ENCODE assay signal across 16 mouse cellular contexts in the genomic region with DNA sequence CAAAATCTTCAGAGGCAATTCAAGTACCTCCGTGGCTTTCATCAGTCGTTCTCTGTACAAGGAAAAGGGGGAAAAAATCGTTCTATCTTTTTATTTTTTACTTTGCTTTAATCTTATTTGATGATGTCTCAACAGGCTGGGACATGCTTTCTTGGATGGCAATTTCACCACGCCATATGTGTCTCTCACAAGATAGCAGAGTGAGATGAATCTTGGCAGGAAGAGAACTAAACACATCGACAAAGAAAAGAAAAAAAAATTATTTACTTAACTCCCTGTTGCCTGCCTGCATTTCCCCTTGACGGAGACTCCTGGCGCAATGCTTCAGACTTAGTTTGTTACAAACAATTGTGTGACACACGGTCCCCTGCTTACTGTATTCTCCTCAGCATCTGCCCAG.
DNase-seq lines count a peak whose midpoint lies in the region; ATAC-seq and TF ChIP-seq lines count a peak whose summit lies in the region.
"Had no signal": no experiment of that assay in that cellular context is flagged by ENCODE, and none has a peak within 500 bp of the region (broad histone marks: within the 10 kb centered on the region; RNA-seq: fewer than 3 reads in every experiment).

No protein-coding gene starts in this region.

- no peaks in the 10 kb centered on the region for H3K9me3 ChIP-seq in forebrain, embryonic 15.5 days
- no peaks in the 10 kb centered on the region for H3K9me3 ChIP-seq in forebrain, embryonic 12.5 days
- no peaks in the 10 kb centered on the region for H3K9me3 ChIP-seq in lung, postnatal 0 days (ENCODE audit: low read length)
- H3K9me3 ChIP-seq: embryonic facial prominence, embryonic 13.5 days; heart, embryonic 12.5 days; hindbrain, embryonic 15.5 days had no signal

- 51% methylated on average over 8 of the region's 8 CpGs for WGBS in forebrain, embryonic 15.5 days
- WGBS in forebrain, embryonic 12.5 days, result 71% methylated on average over 8 of the region's 8 CpGs
- WGBS in lung, postnatal 0 days, result 35% methylated on average over 8 of the region's 8 CpGs

- TF ChIP-seq CTCF in lung, postnatal 0 days (IDR thresholded peaks at IDR 0.05), result no peak
- TF ChIP-seq CTCF in brain, embryonic 14.5 days (IDR thresholded peaks at IDR 0.05; ENCODE audit: borderline replicate concordance, extremely low read depth, insufficient read depth, insufficient read length), result no peak

- no peak for TF ChIP-seq EP300 in lung, postnatal 0 days (IDR thresholded peaks at IDR 0.05)

- DNase-seq in layer of hippocampus, adult 18-20 months (ENCODE audit: low spot score in 2 of 2), result peak; percentile 10 to 35
- DNase-seq in layer of hippocampus, adult 9-10 months (ENCODE audit: low spot score), result no peak
- DNase-seq in lung, postnatal 0 days (ENCODE audit: low spot score), result peak; percentile 19
- no peak for DNase-seq in lung, adult 18-20 months
- DNase-seq in brain, embryonic 14.5 days (ENCODE audit: low read depth), result peak; percentile 85
- DNase-seq: adrenal gland, postnatal 10 days; cerebellum, adult 18-20 months; cerebellum, adult 9-11 months; cerebellum, postnatal 36 days; gastrocnemius, postnatal 14 days; heart, postnatal 36 days had no signal

- TF ChIP-seq POLR2A in brain, embryonic 14.5 days (IDR thresholded peaks at IDR 0.05; ENCODE audit: borderline replicate concordance, extremely low read depth, insufficient read depth, insufficient read length, poor library complexity, severe bottlenecking), result no peak

- no peaks in the 10 kb centered on the region for H3K36me3 ChIP-seq in forebrain, embryonic 15.5 days
- H3K36me3 ChIP-seq in forebrain, embryonic 12.5 days (replicated peaks), result no peaks in the 10 kb centered on the region
- H3K36me3 ChIP-seq in lung, postnatal 0 days (ENCODE audit: insufficient read depth, low read length), result no peaks in the 10 kb centered on the region
- H3K36me3 ChIP-seq: embryonic facial prominence, embryonic 13.5 days; heart, embryonic 12.5 days; hindbrain, embryonic 15.5 days had no signal

- ATAC-seq in forebrain, embryonic 15.5 days (replicated peaks), result no peak
- no peak for ATAC-seq in forebrain, embryonic 12.5 days (ENCODE audit: low FRiP score)
- ATAC-seq in lung, postnatal 0 days, result no peak

- H3K27me3 ChIP-seq in forebrain, embryonic 15.5 days, result peaks cover 9% of the 10 kb centered on the region; the same call in 1 of the 2 replicates
- H3K27me3 ChIP-seq in forebrain, embryonic 12.5 days, result peaks cover 11% of the 10 kb centered on the region
- H3K27me3 ChIP-seq in lung, postnatal 0 days (replicated peaks; ENCODE audit: insufficient read depth, low read length), result no peaks in the 10 kb centered on the region
- H3K27me3 ChIP-seq: embryonic facial prominence, embryonic 13.5 days; heart, embryonic 12.5 days had no signal

- H3K4me2 ChIP-seq in forebrain, embryonic 15.5 days (replicated peaks), result no peak overlapping the region
- H3K4me2 ChIP-seq in forebrain, embryonic 12.5 days, result no peak overlapping the region
- no peak overlapping the region for H3K4me2 ChIP-seq in lung, postnatal 0 days (replicated peaks; ENCODE audit: low read depth, low read length)
- H3K4me2 ChIP-seq: embryonic facial prominence, embryonic 13.5 days; heart, embryonic 12.5 days; hindbrain, embryonic 15.5 days had no signal

- peaks cover 8% of the 10 kb centered on the region; the same call in 1 of the 2 replicates for H3K4me1 ChIP-seq in forebrain, embryonic 15.5 days
- peaks cover 26% of the 10 kb centered on the region for H3K4me1 ChIP-seq in forebrain, embryonic 12.5 days
- H3K4me1 ChIP-seq in lung, postnatal 0 days (ENCODE audit: insufficient read depth, low read depth, low read length), result no peaks in the 10 kb centered on the region

- H3K27ac ChIP-seq in forebrain, embryonic 15.5 days (replicated peaks), result peak overlapping the region; percentile 37; the same call in 1 of the 2 replicates
- H3K27ac ChIP-seq in forebrain, embryonic 12.5 days, result no peak overlapping the region
- H3K27ac ChIP-seq in lung, postnatal 0 days (ENCODE audit: low read length), result no peak overlapping the region
- H3K27ac ChIP-seq: embryonic facial prominence, embryonic 13.5 days; hindbrain, embryonic 15.5 days had no signal

- H3K9ac ChIP-seq in forebrain, embryonic 15.5 days (replicated peaks), result no peak overlapping the region
- no peak overlapping the region for H3K9ac ChIP-seq in forebrain, embryonic 12.5 days
- H3K9ac ChIP-seq in lung, postnatal 0 days (replicated peaks; ENCODE audit: low read depth), result no peak overlapping the region
- H3K9ac ChIP-seq: embryonic facial prominence, embryonic 13.5 days; heart, embryonic 12.5 days; hindbrain, embryonic 15.5 days had no signal

- H3K4me3 ChIP-seq in forebrain, embryonic 15.5 days, result no peak overlapping the region
- H3K4me3 ChIP-seq in forebrain, embryonic 12.5 days (replicated peaks), result no peak overlapping the region
- H3K4me3 ChIP-seq in lung, postnatal 0 days (ENCODE audit: low read depth, low read length), result no peak overlapping the region
- H3K4me3 ChIP-seq: embryonic facial prominence, embryonic 13.5 days; heart, embryonic 12.5 days; hindbrain, embryonic 15.5 days had no signal

Comparison
In these comparisons a context has a peak if more than half of its experiments do, and no peak if none do; other contexts are left out.
1. DNase-seq: peak in layer of hippocampus, adult 18-20 months (2 of 2), lung, postnatal 0 days (single experiment) and brain, embryonic 14.5 days (single experiment); none in layer of hippocampus, adult 9-10 months (single experiment) and lung, adult 18-20 months (0 of 2).